Mouse (Mus musculus) frontal cortex, postnatal 25 days (tissue): Measurements from ENCODE around the gene Chia1.
"Not testable (repeated sequence)": the region's sequence is repeated elsewhere in the genome, so short reads cannot be mapped to it uniquely, and the experiment has no call there.

Experiments
- DNase-seq, 2 experiments: peaks; one replicate each; pipeline ENCODE4 v3.0.0; 2022; ENCODE audit warnings: low spot score in 2 of 2

Chia1 gene

DNA sequence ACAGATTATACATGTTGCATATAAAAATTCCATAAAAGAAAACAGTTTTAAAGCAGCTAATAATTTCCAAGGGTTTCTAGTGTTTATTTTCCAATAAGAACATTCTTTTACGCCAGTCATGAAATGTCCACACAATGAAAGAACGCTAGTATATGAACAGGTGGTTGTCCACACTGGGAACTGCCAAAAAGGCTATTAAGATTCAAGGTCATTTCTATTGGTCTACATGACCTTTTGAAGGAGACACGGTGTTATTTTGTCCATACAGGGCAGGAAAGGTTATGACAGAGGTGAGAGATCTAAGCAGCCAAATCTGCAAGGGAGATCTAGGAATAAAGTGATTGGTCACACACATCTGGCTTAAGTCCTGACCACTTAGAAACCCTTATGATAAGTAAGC, at the start of gene Chia1:
Chia1 (plus strand) TSS at position 301 of the 400 bp plus-strand sequence.
- no peak for DNase-seq

GRCm38 (mm10) chr3:106067707-106068106, 45.3 kb upstream of the Chia1 start:
- DNase-seq, result not testable (repeated sequence)

DNA sequence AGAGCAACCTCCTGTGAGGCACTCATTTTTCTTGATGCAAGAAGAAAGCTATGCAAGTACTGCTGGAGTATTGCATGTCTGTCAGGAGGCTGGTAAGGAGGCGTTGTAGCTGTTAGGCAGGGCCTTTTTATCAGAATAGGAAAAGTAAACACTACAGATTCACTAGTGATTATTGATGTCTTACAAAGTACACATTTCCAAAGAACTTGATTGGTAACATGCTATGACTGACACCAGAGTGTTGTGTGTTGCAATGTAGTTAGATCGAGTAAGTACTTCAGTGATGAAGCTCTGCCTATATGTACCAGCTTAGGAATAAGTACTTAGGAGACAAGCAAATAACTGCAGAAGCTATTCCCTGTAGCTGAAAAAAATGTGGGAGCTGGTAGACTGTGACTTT, 42.0 kb upstream of the Chia1 start:
- DNase-seq, result no peak

DNA sequence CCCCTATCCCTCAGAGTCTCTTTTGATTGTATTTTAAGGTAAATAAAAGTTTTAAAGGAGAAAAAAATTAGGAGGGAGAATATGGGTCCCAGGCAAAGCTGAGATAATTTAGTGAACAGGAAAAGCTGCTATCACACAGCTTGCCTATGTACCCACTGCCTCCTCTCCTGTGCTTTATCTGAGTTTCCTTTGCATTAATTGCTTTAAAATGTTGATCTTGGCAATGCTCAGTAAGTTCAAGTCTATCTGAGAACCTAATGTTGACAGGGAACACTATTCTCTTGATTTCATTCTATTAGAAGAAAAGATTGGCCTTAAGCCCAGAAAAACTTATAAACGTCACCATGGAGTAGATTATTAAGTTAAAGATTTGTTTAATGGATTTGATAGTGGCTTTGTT, 38.2 kb upstream of the Chia1 start:
- no peak for DNase-seq

DNA sequence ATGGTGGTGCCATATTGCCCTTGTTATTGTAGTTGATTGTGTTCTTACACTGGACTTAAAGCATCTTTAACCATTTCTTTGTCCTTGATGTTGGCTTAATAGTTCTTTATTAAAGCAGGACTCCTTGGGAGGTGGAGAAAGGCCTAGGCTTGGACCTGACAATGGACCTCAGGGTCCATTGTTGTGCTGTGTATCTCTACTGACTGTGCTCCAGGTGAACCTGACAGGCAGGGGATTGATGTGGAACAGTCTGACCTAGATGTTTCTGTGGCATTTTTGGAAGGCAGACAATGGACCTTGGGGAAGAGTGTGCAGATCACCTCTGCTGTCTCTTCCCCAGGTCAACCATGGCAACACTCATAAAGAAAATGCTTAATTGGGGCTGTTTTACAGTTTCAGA, 14.0 kb downstream of the Chia1 start:
- no peak for DNase-seq

DNA sequence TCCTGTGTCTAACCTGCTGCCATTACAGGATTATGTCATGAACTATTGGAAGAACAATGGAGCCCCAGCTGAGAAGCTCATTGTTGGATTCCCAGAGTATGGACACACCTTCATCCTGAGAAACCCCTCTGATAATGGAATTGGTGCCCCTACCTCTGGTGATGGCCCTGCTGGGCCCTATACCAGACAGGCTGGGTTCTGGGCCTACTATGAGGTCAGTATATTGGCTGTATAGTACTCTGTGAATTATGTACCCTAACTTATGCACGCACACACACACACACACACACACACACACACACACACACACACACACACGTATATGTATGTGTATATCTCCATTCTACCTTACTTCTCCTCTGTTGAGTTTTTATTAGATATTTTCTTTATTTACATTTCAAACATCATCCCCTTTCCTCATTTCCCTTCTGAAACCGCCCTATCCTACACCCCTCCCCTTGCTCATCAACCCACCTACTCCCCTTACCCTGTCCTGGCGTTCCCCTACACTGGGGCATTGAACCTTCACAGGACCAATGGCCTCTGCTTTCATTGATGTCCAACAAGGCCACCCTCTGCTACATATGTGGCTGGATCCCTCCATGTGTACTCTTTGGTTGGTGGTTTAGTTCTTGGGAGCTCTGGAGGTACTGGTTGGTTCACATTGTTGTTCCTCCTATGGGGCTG, 15.9 kb downstream of the Chia1 start:
- no peak for DNase-seq

- peak; percentile 29 to 56 for DNase-seq
Measured at GRCm38 (mm10) chr3:106131690-106132089, 18.7 kb downstream of the Chia1 start.

DNA sequence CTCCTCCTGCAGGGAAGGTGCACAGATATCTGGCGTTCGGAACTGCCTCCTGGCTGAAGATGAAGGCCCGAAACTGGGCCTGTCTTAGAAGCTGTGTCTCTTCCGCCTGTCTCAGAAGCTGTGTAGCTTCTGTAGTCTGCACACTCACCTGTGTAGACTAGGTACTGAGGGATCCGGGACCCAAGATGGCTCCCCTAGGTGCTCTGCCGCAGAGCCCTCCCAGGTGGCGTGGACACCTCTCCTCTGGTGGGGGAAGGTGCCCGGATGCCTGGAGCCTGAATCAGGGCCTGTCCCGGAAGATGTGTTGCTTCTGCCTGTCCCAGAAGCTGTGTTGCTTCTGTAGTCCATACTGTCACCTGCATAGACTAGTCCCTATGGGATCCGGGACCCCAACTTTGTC, 31.1 kb downstream of the Chia1 start:
- no peak for DNase-seq

DNA sequence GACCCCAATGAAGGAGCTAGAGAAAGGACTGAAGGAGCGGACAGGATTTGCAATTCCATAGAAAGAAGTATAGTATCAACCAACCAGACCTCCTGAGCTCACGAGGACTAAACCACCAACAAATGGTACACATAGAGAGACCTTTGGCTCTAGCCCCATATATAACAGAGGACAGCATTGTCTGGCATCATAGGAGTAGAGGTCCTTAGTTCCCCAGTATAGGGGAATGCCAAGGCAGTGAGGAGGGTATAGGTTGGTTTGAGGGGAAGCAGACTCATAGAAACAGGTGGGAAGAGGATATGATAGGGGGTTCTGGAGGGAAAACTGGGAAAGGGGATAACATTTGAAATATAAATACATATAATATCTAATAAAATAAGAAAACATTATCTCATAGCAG, 41.4 kb downstream of the Chia1 start:
- no peak for DNase-seq

GRCm38 (mm10) chr3:106167464-106167863, 54.4 kb downstream of the Chia1 start, which contains the start of gene Chil3:
Gene Chil3, minus strand, starts transcription at chr3:106167564.
- no peak for DNase-seq

GRCm38 (mm10) chr3:106170522-106171053, 57.6 kb downstream of the Chia1 start:
- no peak for DNase-seq

DNA sequence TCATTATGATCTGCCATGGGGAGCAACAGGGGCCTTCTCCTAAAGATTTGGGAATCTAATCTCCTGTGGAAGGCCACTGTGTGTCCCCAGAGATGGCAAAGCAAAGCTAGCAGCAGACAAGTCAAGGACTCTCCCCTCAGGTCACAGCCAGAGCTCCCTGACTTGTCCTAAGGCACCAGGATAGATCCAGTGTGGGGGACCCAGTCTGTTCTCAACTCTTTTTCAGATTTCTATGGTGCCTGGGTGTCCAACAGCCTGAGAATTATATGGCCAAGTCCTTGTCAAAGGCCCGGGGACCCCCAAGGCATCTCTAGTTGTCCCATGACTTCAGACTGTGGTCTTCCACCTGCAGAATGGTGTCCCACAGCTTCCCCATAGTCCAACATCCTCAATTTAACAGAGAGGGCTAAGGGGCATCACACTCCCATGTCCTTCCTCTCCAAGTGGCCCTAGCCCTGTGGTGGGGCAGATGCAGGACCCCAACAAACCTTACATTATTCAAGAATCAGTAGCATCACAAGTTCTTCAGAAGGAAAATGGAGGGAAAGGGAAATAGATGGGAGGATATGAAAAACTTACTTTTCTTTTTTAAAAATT, 58.2 kb downstream of the Chia1 start:
- DNase-seq, result no peak

DNA sequence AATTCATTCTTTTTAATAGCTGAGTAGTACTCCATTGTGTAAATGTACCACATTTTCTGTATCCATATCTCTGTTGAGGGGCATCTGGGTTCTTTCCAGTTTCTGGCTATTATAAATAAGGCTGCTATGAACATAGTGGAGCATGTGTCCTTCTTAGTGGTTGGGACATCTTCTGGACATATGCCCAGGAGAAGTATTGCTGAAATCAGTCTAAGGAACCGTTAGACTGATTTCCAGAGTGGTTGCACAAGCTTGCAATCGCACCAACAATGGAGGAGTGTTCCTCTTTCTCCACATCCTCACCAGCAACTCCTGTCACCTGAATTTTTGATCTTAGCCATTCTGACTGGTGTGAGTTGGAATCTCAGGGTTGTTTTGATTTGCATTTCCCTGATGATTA, 59.5 kb downstream of the Chia1 start:
- DNase-seq, result not testable (repeated sequence)

DNA sequence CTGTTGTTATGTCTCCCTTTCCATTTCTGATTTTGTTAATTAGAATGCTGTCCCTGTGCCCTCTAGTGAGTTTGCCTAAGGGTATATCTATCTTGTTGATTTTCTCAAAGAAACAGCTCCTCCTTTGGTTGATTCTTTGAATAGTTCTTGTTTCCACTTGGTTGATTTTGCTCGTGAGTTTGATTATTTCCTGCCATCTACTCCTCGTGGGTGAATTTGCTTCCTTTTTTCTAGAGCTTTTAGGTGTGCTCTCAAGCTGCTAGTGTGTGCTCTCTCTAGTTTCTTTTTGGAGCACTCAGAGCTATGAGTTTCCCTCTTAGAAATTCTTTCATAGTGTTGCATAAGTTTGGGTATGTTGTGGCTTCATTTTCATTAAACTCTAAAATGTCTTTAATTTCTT, 61.9 kb downstream of the Chia1 start:
- not testable (repeated sequence) for DNase-seq

- no peak for DNase-seq
Measured at GRCm38 (mm10) chr3:106177509-106178189, 64.6 kb downstream of the Chia1 start.
